Comparison of ENCODE assay signal across 44 mouse cellular contexts in the genomic region with DNA sequence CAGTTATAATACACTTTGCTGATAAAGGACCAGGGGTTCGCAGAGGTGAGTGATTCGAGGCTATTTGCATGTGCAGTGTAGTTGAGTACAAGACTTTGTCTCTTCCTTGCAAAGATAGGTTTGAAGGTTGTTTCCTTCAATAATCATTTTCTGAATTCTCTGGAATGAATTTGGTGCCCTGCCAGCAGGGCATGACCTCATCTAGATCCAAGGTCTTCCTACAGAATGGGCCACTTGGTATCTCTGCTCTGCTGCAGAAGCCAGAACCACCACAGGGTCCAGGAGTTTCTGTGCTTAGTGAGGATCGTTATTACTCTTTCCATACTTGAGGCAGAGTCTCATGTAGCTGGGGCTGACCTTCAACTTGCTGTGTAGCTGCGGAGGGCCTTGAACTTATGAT. TPM values are rescaled to one million over a fixed set of nuclear protein-coding genes. Genes with fewer than 3 reads are reported as not detected.
"Had no signal": no experiment of that assay in that cellular context is flagged by ENCODE, and none has a peak within 500 bp of the region (broad histone marks: within the 10 kb centered on the region; RNA-seq: fewer than 3 reads in every experiment).

No protein-coding gene starts in this region.

- DNase-seq: gastrocnemius, postnatal 25 days; heart, adult 2 months; heart, postnatal 10 days; heart, postnatal 4 days; kidney, adult 2 months; kidney, adult 9 months; kidney, postnatal 14 days; kidney, postnatal 36 days; layer of hippocampus, adult 9-11 months; layer of hippocampus, postnatal 36 days; left cerebral cortex, postnatal 4 days had no signal

RNA-seq across cellular contexts. Expression of a gene that starts 1.8 kb away (rescaled TPM):
- total RNA-seq: gastrocnemius, adult 18-20 months; gastrocnemius, adult 8-10 months; gastrocnemius, postnatal 25 days; granulocyte monocyte progenitor cell, adult 5-6 weeks; heart, adult 2 months; heart, postnatal 25 days; heart, postnatal 4 days; layer of hippocampus, adult 18-20 months; layer of hippocampus, adult 8-10 months; layer of hippocampus, postnatal 14 days; layer of hippocampus, postnatal 36 days; left cerebral cortex, adult 18-20 months; left cerebral cortex, adult 8-10 months; left cerebral cortex, postnatal 10 days; left cerebral cortex, postnatal 25 days; left cerebral cortex, postnatal 4 days had no signal
- polyA plus RNA-seq: heart, embryonic 14.5 days; hindbrain, embryonic 10.5 days; inflammation-experienced regulatory T-cells, adult 6 months had no signal

RNA-seq across cellular contexts. Expression of a gene that starts 26.4 kb away (rescaled TPM):
- total RNA-seq: gastrocnemius, adult 18-20 months; gastrocnemius, adult 8-10 months; gastrocnemius, postnatal 25 days; gastrocnemius, postnatal 4 days; granulocyte monocyte progenitor cell, adult 5-6 weeks; heart, adult 2 months; heart, postnatal 10 days; heart, postnatal 25 days; heart, postnatal 4 days; layer of hippocampus, adult 18-20 months; layer of hippocampus, adult 8-10 months; layer of hippocampus, postnatal 14 days; layer of hippocampus, postnatal 36 days; left cerebral cortex, adult 18-20 months; left cerebral cortex, adult 8-10 months; left cerebral cortex, postnatal 10 days; left cerebral cortex, postnatal 25 days; left cerebral cortex, postnatal 4 days; liver, adult 2 months had no signal
- polyA plus RNA-seq: heart, adult 2 months; heart, embryonic 10.5 days; heart, embryonic 12.5 days; heart, embryonic 14.5 days; heart, embryonic 16.5 days; hindbrain, embryonic 10.5 days; hindbrain, embryonic 12.5 days; hindbrain, embryonic 14.5 days; hindbrain, embryonic 16.5 days; inflammation-experienced regulatory T-cells, adult 6 months; intestine, embryonic 15.5 days; intestine, postnatal 0 days; kidney, adult 2 months; large intestine, adult 2 months; limb, embryonic 13.5 days; liver, adult 2 months; liver, embryonic 12.5 days; liver, embryonic 14.5 days; liver, embryonic 16.5 days had no signal

RNA-seq across cellular contexts. Expression of a gene that starts 48.2 kb away (rescaled TPM):
- total RNA-seq: gastrocnemius, adult 18-20 months; gastrocnemius, adult 8-10 months; gastrocnemius, postnatal 25 days; gastrocnemius, postnatal 4 days; granulocyte monocyte progenitor cell, adult 5-6 weeks; heart, adult 2 months; heart, postnatal 10 days; heart, postnatal 25 days; heart, postnatal 4 days; layer of hippocampus, adult 18-20 months; layer of hippocampus, adult 8-10 months; layer of hippocampus, postnatal 14 days; layer of hippocampus, postnatal 36 days; left cerebral cortex, adult 18-20 months; left cerebral cortex, adult 8-10 months; left cerebral cortex, postnatal 10 days; left cerebral cortex, postnatal 25 days; left cerebral cortex, postnatal 4 days; liver, adult 2 months had no signal
- polyA plus RNA-seq: heart, adult 2 months; heart, embryonic 10.5 days; heart, embryonic 12.5 days; heart, embryonic 14.5 days; heart, embryonic 16.5 days; hindbrain, embryonic 10.5 days; hindbrain, embryonic 12.5 days; hindbrain, embryonic 14.5 days; hindbrain, embryonic 16.5 days; inflammation-experienced regulatory T-cells, adult 6 months; intestine, embryonic 15.5 days; intestine, postnatal 0 days; kidney, adult 2 months; kidney, embryonic 15.5 days; kidney, postnatal 0 days; large intestine, adult 2 months; limb, embryonic 11.5 days; limb, embryonic 13.5 days; limb, embryonic 15.5 days; liver, adult 2 months; liver, embryonic 12.5 days; liver, embryonic 14.5 days; liver, embryonic 16.5 days had no signal

RNA-seq across cellular contexts. Expression of a gene that starts 55.9 kb away (rescaled TPM):
- total RNA-seq: gastrocnemius, adult 8-10 months; gastrocnemius, postnatal 25 days; gastrocnemius, postnatal 4 days; granulocyte monocyte progenitor cell, adult 5-6 weeks; heart, adult 2 months; heart, postnatal 10 days; heart, postnatal 25 days; heart, postnatal 4 days; layer of hippocampus, adult 18-20 months; layer of hippocampus, adult 8-10 months; layer of hippocampus, postnatal 14 days; layer of hippocampus, postnatal 36 days; left cerebral cortex, adult 18-20 months; left cerebral cortex, adult 8-10 months; left cerebral cortex, postnatal 10 days; left cerebral cortex, postnatal 25 days; left cerebral cortex, postnatal 4 days; liver, adult 2 months had no signal
- polyA plus RNA-seq: heart, adult 2 months; heart, embryonic 10.5 days; heart, embryonic 12.5 days; heart, embryonic 14.5 days; heart, embryonic 16.5 days; hindbrain, embryonic 10.5 days; hindbrain, embryonic 12.5 days; hindbrain, embryonic 14.5 days; hindbrain, embryonic 16.5 days; inflammation-experienced regulatory T-cells, adult 6 months; intestine, embryonic 15.5 days; intestine, postnatal 0 days; kidney, adult 2 months; kidney, embryonic 15.5 days; kidney, postnatal 0 days; large intestine, adult 2 months; limb, embryonic 11.5 days; limb, embryonic 13.5 days; liver, adult 2 months; liver, embryonic 12.5 days; liver, embryonic 14.5 days; liver, embryonic 16.5 days had no signal

RNA-seq across cellular contexts. Expression of a gene that starts 56.8 kb away (rescaled TPM):
- total RNA-seq: gastrocnemius, postnatal 25 days; granulocyte monocyte progenitor cell, adult 5-6 weeks; heart, adult 2 months; heart, postnatal 25 days; layer of hippocampus, adult 18-20 months; layer of hippocampus, adult 8-10 months; layer of hippocampus, postnatal 14 days; layer of hippocampus, postnatal 36 days; left cerebral cortex, adult 18-20 months; left cerebral cortex, adult 8-10 months; left cerebral cortex, postnatal 10 days; left cerebral cortex, postnatal 25 days; left cerebral cortex, postnatal 4 days had no signal
- polyA plus RNA-seq: hindbrain, embryonic 14.5 days; inflammation-experienced regulatory T-cells, adult 6 months had no signal
